Mouse (Mus musculus): ENCODE measurements around the gene Vmn2r22. TPM values are rescaled to one million over a fixed set of nuclear protein-coding genes. Genes with fewer than 3 reads are reported as not detected.

Gene Vmn2r22
- polyA plus RNA-seq, 1 experiment from 2014 or later: not detected

Other genes with a start within 250 kb of the Vmn2r22 start
- not detected in 2 replicates for gene Vmn2r20, start 232.6 kb downstream of the Vmn2r22 start, polyA plus RNA-seq (2014; fragmentation: Nextera tagmentation; extraction: Ambion mirVana)
- gene Vmn2r21, start 117.3 kb downstream of the Vmn2r22 start, polyA plus RNA-seq (2014; fragmentation: Nextera tagmentation; extraction: Ambion mirVana): not detected in 2 replicates
- not detected in 2 replicates for gene Vmn2r23, start 51.9 kb upstream of the Vmn2r22 start, polyA plus RNA-seq (2014; fragmentation: Nextera tagmentation; extraction: Ambion mirVana)
- not detected in 2 replicates for gene Vmn2r24, start 128.2 kb upstream of the Vmn2r22 start, polyA plus RNA-seq (2014; fragmentation: Nextera tagmentation; extraction: Ambion mirVana)
- gene Vmn2r25, start 202.7 kb upstream of the Vmn2r22 start, polyA plus RNA-seq (2014; fragmentation: Nextera tagmentation; extraction: Ambion mirVana): not detected in 2 replicates